Mouse (Mus musculus): Measurements from ENCODE around the gene Tprn. TPM values are rescaled to one million over a fixed set of nuclear protein-coding genes. Genes with fewer than 3 reads are reported as not detected.

Gene Tprn
- polyA plus RNA-seq, 2 experiments = 4.9 to 6.1 TPM

- DNase-seq (ENCODE audit: low spot score) (no peak), ATAC-seq (ENCODE audit: low FRiP score, low read depth) (0 out of 2 replicates have a peak, but pooled peaks have one; percentile 3)
- WGBS = 52% methylated on average over 8 of the region's 8 CpGs
Observed at GRCm38 (mm10) chr2:25240310-25240709, 22.1 kb upstream of the Tprn start.

DNA sequence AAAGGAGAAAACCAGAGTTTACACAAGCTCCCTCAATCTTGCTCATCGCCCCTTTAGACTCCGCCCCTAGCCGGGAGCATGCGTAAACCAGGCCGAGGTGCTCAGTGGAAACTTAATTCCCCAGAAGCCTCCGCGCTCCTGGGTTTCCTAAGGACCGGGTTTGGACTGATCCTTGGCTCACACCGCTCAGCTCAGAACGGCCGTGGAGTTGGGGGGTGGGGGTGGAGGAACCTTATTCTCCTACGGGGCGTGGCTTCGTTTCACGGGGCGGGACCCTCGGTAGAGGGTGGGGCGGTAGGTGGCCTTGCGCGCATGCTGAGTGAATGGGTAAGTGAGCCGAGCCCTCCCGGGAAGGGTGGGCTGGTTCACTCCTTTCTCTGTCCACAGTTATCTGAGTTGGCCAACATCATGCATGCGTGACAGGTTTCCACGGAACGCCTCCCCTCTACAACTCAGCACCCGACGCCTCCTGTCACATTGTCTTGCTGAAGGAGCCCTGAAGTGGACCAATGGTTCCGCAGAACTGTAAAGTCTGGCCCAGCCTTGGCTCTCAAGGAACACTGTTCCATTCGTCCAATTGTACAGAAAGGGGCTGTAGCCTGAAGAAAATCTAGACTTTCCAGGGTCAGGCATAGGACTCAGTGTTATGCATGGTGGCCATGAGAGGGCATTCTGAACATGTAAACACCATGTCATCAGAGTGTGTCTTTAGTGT is 21.5 kb upstream of the Tprn start:
- Histone ChIP-seq H3K4me1 (ENCODE audit: control insufficient read depth, insufficient read depth, low read length) (peaks cover 12% of the 10 kb centered on the region; the same call in 1 of the 2 replicates), H3K27ac (replicated peaks; ENCODE audit: low read depth, low read length) (no peak overlapping the region), H3K9ac (ENCODE audit: low read depth, low read length, severe bottlenecking) (peak overlapping the region; percentile 38), H3K36me3 (ENCODE audit: control insufficient read depth, insufficient read depth, low read length) (no peaks in the 10 kb centered on the region), H3K27me3 (ENCODE audit: control insufficient read depth, insufficient read depth, low read length) (peaks cover 14% of the 10 kb centered on the region), H3K4me3 (replicated peaks; ENCODE audit: low read length) (peak overlapping the region; percentile 50), H3K4me2 (replicated peaks; ENCODE audit: low read depth, low read length, severe bottlenecking) (peak overlapping the region; percentile 91), H3K9me3 (ENCODE audit: control insufficient read depth, low read length) (no peaks in the 10 kb centered on the region)
- DNase-seq (ENCODE audit: low spot score) = peak; percentile 84
- ATAC-seq (ENCODE audit: low FRiP score, low read depth) = peak; percentile 88
- WGBS = 2% methylated on average over 25 of the region's 29 CpGs
- 0 out of 2 replicates have a peak, but pooled peaks have one; percentile 28 for TF ChIP-seq POLR2A (IDR thresholded peaks at IDR 0.05; ENCODE audit: borderline replicate concordance, extremely low read depth, insufficient read depth, insufficient read length)

More at GRCm38 (mm10) chr2:25240310-25240709, 22.1 kb upstream of the Tprn start:
- H3K36me3 ChIP-seq (ENCODE audit: control insufficient read depth, insufficient read depth, low read length) = no peaks in the 10 kb centered on the region
- no peaks in the 10 kb centered on the region for H3K9me3 ChIP-seq (ENCODE audit: control insufficient read depth, low read length)
- TF ChIP-seq POLR2A (IDR thresholded peaks at IDR 0.05; ENCODE audit: borderline replicate concordance, extremely low read depth, insufficient read depth, insufficient read length) = no peak
- no peak overlapping the region for H3K27ac ChIP-seq (replicated peaks; ENCODE audit: low read depth, low read length)
- peak overlapping the region; percentile 50 for H3K4me3 ChIP-seq (replicated peaks; ENCODE audit: low read length)
- peak overlapping the region; percentile 38 for H3K9ac ChIP-seq (ENCODE audit: low read depth, low read length, severe bottlenecking)
- H3K4me2 ChIP-seq (replicated peaks; ENCODE audit: low read depth, low read length, severe bottlenecking) = peak overlapping the region; percentile 91
- H3K27me3 ChIP-seq (ENCODE audit: control insufficient read depth, insufficient read depth, low read length) = peaks cover 14% of the 10 kb centered on the region
- peaks cover 12% of the 10 kb centered on the region; the same call in 1 of the 2 replicates for H3K4me1 ChIP-seq (ENCODE audit: control insufficient read depth, insufficient read depth, low read length)

- no peak overlapping the region for H3K27ac ChIP-seq (replicated peaks; ENCODE audit: low read depth, low read length)
- peak overlapping the region; percentile 50 for H3K4me3 ChIP-seq (replicated peaks; ENCODE audit: low read length)
- H3K4me2 ChIP-seq (replicated peaks; ENCODE audit: low read depth, low read length, severe bottlenecking) = peak overlapping the region; percentile 91
- no peak for DNase-seq (ENCODE audit: low spot score)
- ATAC-seq (ENCODE audit: low FRiP score, low read depth) = no peak
- H3K9me3 ChIP-seq (ENCODE audit: control insufficient read depth, low read length) = no peaks in the 10 kb centered on the region
- peaks cover 14% of the 10 kb centered on the region for H3K27me3 ChIP-seq (ENCODE audit: control insufficient read depth, insufficient read depth, low read length)
- WGBS = 4% methylated on average over 6 of the region's 6 CpGs
- no peak overlapping the region for H3K9ac ChIP-seq (ENCODE audit: low read depth, low read length, severe bottlenecking)
- no peaks in the 10 kb centered on the region for H3K36me3 ChIP-seq (ENCODE audit: control insufficient read depth, insufficient read depth, low read length)
- no peak for TF ChIP-seq POLR2A (IDR thresholded peaks at IDR 0.05; ENCODE audit: borderline replicate concordance, extremely low read depth, insufficient read depth, insufficient read length)
- peaks cover 12% of the 10 kb centered on the region; the same call in 1 of the 2 replicates for H3K4me1 ChIP-seq (ENCODE audit: control insufficient read depth, insufficient read depth, low read length)
Observed at GRCm38 (mm10) chr2:25241438-25241775, 21.0 kb upstream of the Tprn start.

DNA sequence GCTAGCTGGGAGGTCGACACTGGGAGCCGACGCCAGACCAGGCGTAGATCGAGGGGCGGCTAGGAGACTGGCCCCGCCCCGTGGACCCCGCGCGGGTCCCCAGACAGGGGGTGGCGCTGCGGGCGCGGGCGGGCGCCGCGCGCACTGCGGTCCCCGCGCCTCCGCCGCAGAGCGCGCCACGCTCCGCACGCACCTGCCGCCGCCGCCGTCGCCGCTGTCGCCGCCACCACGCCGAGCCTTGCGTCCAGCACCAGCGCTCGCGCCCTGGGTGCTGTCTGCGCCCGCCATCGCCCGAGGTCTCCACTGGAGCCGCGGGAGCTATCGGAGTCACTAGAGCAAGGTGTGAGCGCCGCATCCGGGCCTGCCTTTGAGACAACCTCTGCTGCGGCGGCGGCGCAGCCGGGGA is 20.3 kb upstream of the Tprn start, which contains the start of the genes Rnf208 and Cysrt1:
TSS of gene Rnf208 (plus strand) at position 155 of the 406 bp plus-strand sequence.
TSS of gene Cysrt1 (minus strand) at position 352 of the 406 bp plus-strand sequence.
- Histone ChIP-seq H3K4me2 (replicated peaks; ENCODE audit: low read depth, low read length, severe bottlenecking) (peak within 1 kb of the TSS; percentile 91), H3K27ac (replicated peaks; ENCODE audit: low read depth, low read length) (no peak within 1 kb of the TSS), H3K4me3 (replicated peaks; ENCODE audit: low read length) (peak within 1 kb of the TSS; percentile 50), H3K27me3 (ENCODE audit: control insufficient read depth, insufficient read depth, low read length) (peaks cover 14% of the 10 kb centered on the region), H3K36me3 (ENCODE audit: control insufficient read depth, insufficient read depth, low read length) (no peaks in the 10 kb centered on the region), H3K4me1 (ENCODE audit: control insufficient read depth, insufficient read depth, low read length) (peaks cover 12% of the 10 kb centered on the region; the same call in 1 of the 2 replicates), H3K9ac (ENCODE audit: low read depth, low read length, severe bottlenecking) (peak within 1 kb of the TSS; percentile 60), H3K9me3 (ENCODE audit: control insufficient read depth, low read length) (no peaks in the 10 kb centered on the region)
- ATAC-seq (ENCODE audit: low FRiP score, low read depth) = no peak
- 0% methylated on average over 5 of the region's 59 CpGs for WGBS
- no peak for TF ChIP-seq POLR2A (IDR thresholded peaks at IDR 0.05; ENCODE audit: borderline replicate concordance, extremely low read depth, insufficient read depth, insufficient read length)
- no peak for DNase-seq (ENCODE audit: low spot score)

GRCm38 (mm10) chr2:25243342-25243741 is 19.1 kb upstream of the Tprn start:
- 79% methylated on average over 8 of the region's 8 CpGs for WGBS
- no peak for TF ChIP-seq POLR2A (IDR thresholded peaks at IDR 0.05; ENCODE audit: borderline replicate concordance, extremely low read depth, insufficient read depth, insufficient read length)
- Histone ChIP-seq H3K4me2 (replicated peaks; ENCODE audit: low read depth, low read length, severe bottlenecking) (no peak overlapping the region), H3K27me3 (ENCODE audit: control insufficient read depth, insufficient read depth, low read length) (peaks cover 14% of the 10 kb centered on the region), H3K36me3 (ENCODE audit: control insufficient read depth, insufficient read depth, low read length) (peaks cover 6% of the 10 kb centered on the region; the same call in 1 of the 2 replicates), H3K9me3 (ENCODE audit: control insufficient read depth, low read length) (no peaks in the 10 kb centered on the region), H3K27ac (replicated peaks; ENCODE audit: low read depth, low read length) (no peak overlapping the region), H3K4me1 (ENCODE audit: control insufficient read depth, insufficient read depth, low read length) (peaks cover 12% of the 10 kb centered on the region; the same call in 1 of the 2 replicates), H3K4me3 (replicated peaks; ENCODE audit: low read length) (no peak overlapping the region), H3K9ac (ENCODE audit: low read depth, low read length, severe bottlenecking) (no peak overlapping the region)
- DNase-seq (ENCODE audit: low spot score) = no peak
- ATAC-seq (ENCODE audit: low FRiP score, low read depth) = no peak
